Mouse (Mus musculus): ENCODE measurements at regions not wholly inside any gene's neighbourhood (a gene's known extent, or its start where the extent isn't known, plus 50 kb on each side); places are given as distances from the start of the nearest gene placed in this dataset.

GRCm38 (mm10) chr17:88212121-88212520 is 147.0 kb upstream of the Fbxo11 start:
- no peaks in the 10 kb centered on the region for H3K27me3 ChIP-seq (ENCODE audit: control insufficient read depth, insufficient read depth, low read length)
- TF ChIP-seq POLR2A (IDR thresholded peaks at IDR 0.05; ENCODE audit: low read depth, low read length), result no peak
- no peak for TF ChIP-seq CTCF (IDR thresholded peaks at IDR 0.05; ENCODE audit: extremely low read depth, insufficient read length, insufficient replicate concordance, low read depth, low read length)
- H3K4me3 ChIP-seq (ENCODE audit: low read depth, low read length), result no peak overlapping the region
- H3K36me3 ChIP-seq (ENCODE audit: control insufficient read depth, insufficient read depth, low read length), result no peaks in the 10 kb centered on the region
- no peak overlapping the region for H3K27ac ChIP-seq (ENCODE audit: insufficient read depth, low read depth, low read length)
- H3K4me1 ChIP-seq (ENCODE audit: control insufficient read depth, insufficient read depth, insufficient read length, low read length), result no peaks in the 10 kb centered on the region
- WGBS, result 75% methylated on average over 7 of the region's 7 CpGs

DNA sequence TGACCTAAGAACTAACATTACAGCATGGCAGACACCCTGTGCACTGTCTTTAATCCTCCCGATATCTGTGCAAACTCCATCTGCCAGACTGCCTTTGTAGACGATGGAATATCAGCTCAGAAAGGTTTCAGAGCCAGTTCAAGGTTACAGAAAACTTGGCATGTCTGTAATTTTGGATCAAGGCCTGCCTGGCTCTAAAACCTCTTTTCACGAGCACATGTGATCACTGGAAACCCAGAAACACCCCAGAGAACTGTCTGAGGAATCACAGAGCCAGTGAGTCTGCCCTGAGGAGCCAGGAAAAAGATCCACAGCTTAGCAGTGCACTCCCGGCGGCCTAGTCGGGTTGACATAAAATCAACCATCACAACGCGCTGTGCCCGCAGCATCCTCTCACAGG is 149.7 kb upstream of the Fbxo11 start:
- 84% methylated on average over 9 of the region's 9 CpGs for WGBS
- Histone ChIP-seq H3K27ac (ENCODE audit: insufficient read depth, low read depth, low read length) (no peak overlapping the region), H3K4me1 (ENCODE audit: control insufficient read depth, insufficient read depth, insufficient read length, low read length) (no peaks in the 10 kb centered on the region), H3K4me3 (ENCODE audit: low read depth, low read length) (no peak overlapping the region), H3K27me3 (ENCODE audit: control insufficient read depth, insufficient read depth, low read length) (no peaks in the 10 kb centered on the region), H3K36me3 (ENCODE audit: control insufficient read depth, insufficient read depth, low read length) (no peaks in the 10 kb centered on the region)
- TF ChIP-seq POLR2A (IDR thresholded peaks at IDR 0.05; ENCODE audit: low read depth, low read length) (no peak), CTCF (IDR thresholded peaks at IDR 0.05; ENCODE audit: extremely low read depth, insufficient read length, insufficient replicate concordance, low read depth, low read length) (no peak)

GRCm38 (mm10) chr17:88222379-88222955 is 157.4 kb upstream of the Fbxo11 start:
- WGBS, result 52% methylated on average over 5 of the region's 5 CpGs
- no peak for TF ChIP-seq POLR2A (IDR thresholded peaks at IDR 0.05; ENCODE audit: low read depth, low read length)
- TF ChIP-seq CTCF (IDR thresholded peaks at IDR 0.05; ENCODE audit: extremely low read depth, insufficient read length, insufficient replicate concordance, low read depth, low read length), result no peak
- H3K27ac ChIP-seq (ENCODE audit: insufficient read depth, low read depth, low read length), result no peak overlapping the region

GRCm38 (mm10) chr17:88240476-88240875 is 175.4 kb upstream of the Fbxo11 start:
- no peak overlapping the region for H3K27ac ChIP-seq (ENCODE audit: insufficient read depth, low read depth, low read length)
- no peak for TF ChIP-seq POLR2A (IDR thresholded peaks at IDR 0.05; ENCODE audit: low read depth, low read length)
- no peak for TF ChIP-seq CTCF (IDR thresholded peaks at IDR 0.05; ENCODE audit: extremely low read depth, insufficient read length, insufficient replicate concordance, low read depth, low read length)
- 79% methylated on average over 8 of the region's 8 CpGs for WGBS
- H3K4me3 ChIP-seq (ENCODE audit: low read depth, low read length), result no peak overlapping the region
- no peaks in the 10 kb centered on the region for H3K27me3 ChIP-seq (ENCODE audit: control insufficient read depth, insufficient read depth, low read length)
- H3K4me1 ChIP-seq (ENCODE audit: control insufficient read depth, insufficient read depth, insufficient read length, low read length), result no peaks in the 10 kb centered on the region
- no peaks in the 10 kb centered on the region for H3K36me3 ChIP-seq (ENCODE audit: control insufficient read depth, insufficient read depth, low read length)

More at GRCm38 (mm10) chr17:88222379-88222955, 157.4 kb upstream of the Fbxo11 start:
- H3K4me1 ChIP-seq (ENCODE audit: control insufficient read depth, insufficient read depth, insufficient read length, low read length), result peaks cover 5% of the 10 kb centered on the region
- H3K27me3 ChIP-seq (ENCODE audit: control insufficient read depth, insufficient read depth, low read length), result no peaks in the 10 kb centered on the region
- no peak overlapping the region for H3K4me3 ChIP-seq (ENCODE audit: low read depth, low read length)
- H3K36me3 ChIP-seq (ENCODE audit: control insufficient read depth, insufficient read depth, low read length), result no peaks in the 10 kb centered on the region

GRCm38 (mm10) chr17:88248625-88249024 is 183.5 kb upstream of the Fbxo11 start:
- H3K27me3 ChIP-seq (ENCODE audit: control insufficient read depth, insufficient read depth, low read length), result no peaks in the 10 kb centered on the region
- no peak for TF ChIP-seq CTCF (IDR thresholded peaks at IDR 0.05; ENCODE audit: extremely low read depth, insufficient read length, insufficient replicate concordance, low read depth, low read length)
- no peak for TF ChIP-seq POLR2A (IDR thresholded peaks at IDR 0.05; ENCODE audit: low read depth, low read length)
- 42% methylated on average over 5 of the region's 5 CpGs for WGBS
- H3K27ac ChIP-seq (ENCODE audit: insufficient read depth, low read depth, low read length), result no peak overlapping the region
- H3K36me3 ChIP-seq (ENCODE audit: control insufficient read depth, insufficient read depth, low read length), result no peaks in the 10 kb centered on the region
- H3K4me3 ChIP-seq (ENCODE audit: low read depth, low read length), result no peak overlapping the region
- no peaks in the 10 kb centered on the region for H3K4me1 ChIP-seq (ENCODE audit: control insufficient read depth, insufficient read depth, insufficient read length, low read length)

- TF ChIP-seq CTCF (IDR thresholded peaks at IDR 0.05; ENCODE audit: extremely low read depth, insufficient read length, insufficient replicate concordance, low read depth, low read length) (peak; percentile 79; the same call in 1 of the 2 replicates), POLR2A (IDR thresholded peaks at IDR 0.05; ENCODE audit: low read depth, low read length) (no peak)
- Histone ChIP-seq H3K4me3 (ENCODE audit: low read depth, low read length) (no peak overlapping the region), H3K27ac (ENCODE audit: insufficient read depth, low read depth, low read length) (no peak overlapping the region), H3K4me1 (ENCODE audit: control insufficient read depth, insufficient read depth, insufficient read length, low read length) (peaks cover 3% of the 10 kb centered on the region), H3K27me3 (ENCODE audit: control insufficient read depth, insufficient read depth, low read length) (no peaks in the 10 kb centered on the region), H3K36me3 (ENCODE audit: control insufficient read depth, insufficient read depth, low read length) (no peaks in the 10 kb centered on the region)
- WGBS, result 10% methylated on average over 17 of the region's 17 CpGs
Observed at GRCm38 (mm10) chr17:88251949-88252521, 186.9 kb upstream of the Fbxo11 start.

GRCm38 (mm10) chr17:88255744-88256598 is 184.5 kb upstream of the Foxn2 start:
- peak overlapping the region; percentile 65 for H3K4me3 ChIP-seq (ENCODE audit: low read depth, low read length)
- peak; percentile 85 for TF ChIP-seq CTCF (IDR thresholded peaks at IDR 0.05; ENCODE audit: extremely low read depth, insufficient read length, insufficient replicate concordance, low read depth, low read length)
- 0 out of 2 replicates have a peak, but pooled peaks have one; percentile 16 for TF ChIP-seq POLR2A (IDR thresholded peaks at IDR 0.05; ENCODE audit: low read depth, low read length)
- no peaks in the 10 kb centered on the region for H3K36me3 ChIP-seq (ENCODE audit: control insufficient read depth, insufficient read depth, low read length)
- peaks cover 3% of the 10 kb centered on the region for H3K4me1 ChIP-seq (ENCODE audit: control insufficient read depth, insufficient read depth, insufficient read length, low read length)
- under 1% methylated on average over 40 of the region's 40 CpGs for WGBS
- H3K27ac ChIP-seq (ENCODE audit: insufficient read depth, low read depth, low read length), result peak overlapping the region; percentile 83
- no peaks in the 10 kb centered on the region for H3K27me3 ChIP-seq (ENCODE audit: control insufficient read depth, insufficient read depth, low read length)

Measured in small intestine, adult 2 months (tissue).